Mouse (Mus musculus) bone marrow macrophage, adult 2 months (primary cell): ENCODE results near the gene Ston2. TPM values are rescaled to one million over a fixed set of nuclear protein-coding genes. Genes with fewer than 3 reads are reported as not detected.

Experiments used
- H3K27ac ChIP-seq: 2 replicates; pipeline ENCODE4 v1.5.1; 2012; ENCODE audit warnings: low read depth, low read length; ENCODE audit not compliant: insufficient read depth
- H3K4me1 ChIP-seq: 2 replicates; pipeline ENCODE4 v1.6.1; 2012; ENCODE audit warnings: low read length; ENCODE audit not compliant: control insufficient read depth, insufficient read depth
- H3K4me3 ChIP-seq: 2 replicates; pipeline ENCODE4 v1.5.1; 2012; ENCODE audit warnings: mild to moderate bottlenecking, low read length, moderate library complexity; ENCODE audit not compliant: insufficient read depth
- CTCF ChIP-seq: IDR thresholded peaks from 2 replicates; pipeline ENCODE4 v1.5.1; 2012; ENCODE audit warnings: low read depth, mild to moderate bottlenecking, low read length, moderate library complexity
- POLR2A ChIP-seq: IDR thresholded peaks from 2 replicates; pipeline ENCODE4 v1.6.1; 2012; ENCODE audit warnings: mild to moderate bottlenecking, low read depth, low read length, borderline replicate concordance
- polyA plus RNA-seq: library from polyadenylated mRNA; stranded (reverse); fragments of >200 nt; gene quantifications from 2 replicates; pipeline ENCODE4 v1.2.4, GENCODE M21; 2012; ENCODE audit not compliant: missing spikeins, insufficient read depth, insufficient read length

The Ston2 gene
- polyA plus RNA-seq, 1 experiment = 4.5 TPM

GRCm38 (mm10) chr12:91626482-91626881 lies 161.7 kb downstream of the Ston2 start:
- H3K27ac ChIP-seq = no peak overlapping the region
- H3K4me1 ChIP-seq = no peaks in the 10 kb centered on the region
- no peak for TF ChIP-seq CTCF
- TF ChIP-seq POLR2A = no peak
- no peak overlapping the region for H3K4me3 ChIP-seq

DNA sequence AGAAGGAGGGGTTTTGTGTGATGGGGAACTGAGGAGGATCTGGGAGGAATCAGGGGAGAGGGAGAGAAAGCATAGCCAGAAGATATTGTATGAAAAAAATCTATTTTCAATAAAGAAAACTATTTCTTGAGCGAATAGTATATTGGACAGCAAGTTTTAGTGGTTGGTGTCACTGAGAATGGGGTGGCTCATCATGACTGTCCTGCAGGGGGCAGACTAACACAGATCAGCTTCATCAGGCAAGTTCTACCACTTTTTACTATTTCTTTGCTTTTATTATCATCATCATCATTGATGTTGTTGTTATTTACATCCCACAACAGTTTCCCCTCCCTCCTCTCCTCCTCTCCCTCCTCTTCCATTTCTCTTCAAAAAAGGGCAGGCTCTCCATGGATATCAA lies 163.2 kb downstream of the Ston2 start:
- Histone ChIP-seq H3K27ac (no peak overlapping the region), H3K4me3 (no peak overlapping the region), H3K4me1 (peaks cover 3% of the 10 kb centered on the region)
- TF ChIP-seq CTCF (no peak), POLR2A (no peak)

GRCm38 (mm10) chr12:91609425-91609824 lies 178.8 kb downstream of the Ston2 start:
- no peak overlapping the region for H3K4me3 ChIP-seq
- peaks cover 8% of the 10 kb centered on the region; the same call in 1 of the 2 replicates for H3K4me1 ChIP-seq
- no peak for TF ChIP-seq CTCF
- no peak for TF ChIP-seq POLR2A
- no peak overlapping the region for H3K27ac ChIP-seq

DNA sequence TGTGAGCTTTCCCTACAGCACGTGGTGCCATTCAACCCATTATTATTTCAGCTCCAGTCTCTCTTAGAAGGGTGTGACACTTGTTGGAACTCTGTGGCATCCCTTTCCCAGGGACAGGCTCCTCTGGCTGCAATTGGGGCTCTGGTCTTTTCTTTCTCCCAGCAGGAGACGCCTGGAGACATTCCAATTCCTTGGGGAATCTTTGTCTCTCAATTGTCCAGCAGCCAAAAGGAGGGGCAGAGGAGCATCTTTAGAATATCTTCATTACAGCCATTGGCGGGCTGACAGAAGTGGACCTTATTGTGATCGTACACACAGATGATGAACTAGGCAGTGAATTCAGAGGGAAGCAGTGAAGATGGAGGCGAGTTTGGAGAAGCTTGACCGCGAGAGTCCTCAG lies 180.5 kb downstream of the Ston2 start:
- Histone ChIP-seq H3K4me3 (no peak overlapping the region), H3K27ac (no peak overlapping the region), H3K4me1 (peaks cover 8% of the 10 kb centered on the region; the same call in 1 of the 2 replicates)
- TF ChIP-seq POLR2A = no peak
- TF ChIP-seq CTCF = no peak

GRCm38 (mm10) chr12:91606651-91607050 lies 181.5 kb downstream of the Ston2 start:
- H3K4me3 ChIP-seq = no peak overlapping the region
- H3K27ac ChIP-seq = no peak overlapping the region
- TF ChIP-seq CTCF (no peak), POLR2A (no peak)
- peaks cover 8% of the 10 kb centered on the region; the same call in 1 of the 2 replicates for H3K4me1 ChIP-seq

DNA sequence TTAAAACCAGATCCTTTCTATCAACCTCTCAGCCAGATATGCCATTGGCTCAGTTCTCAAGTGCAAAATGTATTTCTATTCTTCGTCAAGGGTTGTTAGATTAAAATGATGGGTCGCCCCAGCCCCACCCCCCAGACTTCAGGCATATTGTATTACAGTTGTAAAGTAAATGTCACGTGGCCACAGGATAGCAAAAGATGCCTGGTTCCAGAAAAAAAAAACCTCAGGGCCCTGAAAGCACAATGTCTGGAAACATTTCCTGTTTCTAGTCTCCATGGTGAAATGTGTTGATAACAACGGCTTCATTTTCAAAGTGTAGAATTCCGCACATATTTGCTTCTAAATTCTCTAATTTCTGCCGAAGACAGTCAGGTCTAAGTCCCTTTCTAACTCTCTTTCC lies 183.6 kb downstream of the Ston2 start:
- no peak overlapping the region for H3K4me3 ChIP-seq
- H3K4me1 ChIP-seq = peaks cover 8% of the 10 kb centered on the region; the same call in 1 of the 2 replicates
- no peak overlapping the region for H3K27ac ChIP-seq
- TF ChIP-seq POLR2A = no peak
- no peak for TF ChIP-seq CTCF

GRCm38 (mm10) chr12:91592128-91592527 lies 196.1 kb downstream of the Ston2 start:
- H3K27ac ChIP-seq = peak overlapping the region; percentile 100
- TF ChIP-seq CTCF (no peak), POLR2A (no peak)
- H3K4me1 ChIP-seq = peaks cover 18% of the 10 kb centered on the region
- H3K4me3 ChIP-seq = no peak overlapping the region

DNA sequence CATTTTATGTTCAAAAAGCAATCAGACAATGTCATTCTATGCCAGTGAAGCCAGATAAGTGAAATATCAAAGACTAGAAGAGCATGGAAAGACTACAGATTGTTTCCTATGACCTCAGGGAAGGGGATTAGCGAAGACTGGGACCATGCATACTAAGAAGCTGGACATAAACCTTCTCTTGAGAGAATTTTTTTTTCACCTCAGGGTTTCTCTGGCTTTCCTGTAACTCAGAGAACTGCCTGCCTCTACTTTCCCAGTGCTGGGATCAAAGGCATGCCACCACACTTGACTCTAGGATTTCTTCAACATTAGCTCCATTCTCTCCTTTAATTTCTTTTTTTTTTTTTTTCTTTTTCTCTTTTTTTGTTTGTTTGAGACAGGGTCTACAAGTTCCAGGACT lies 197.0 kb downstream of the Ston2 start:
- peaks cover 20% of the 10 kb centered on the region for H3K4me1 ChIP-seq
- peak overlapping the region; percentile 100 for H3K27ac ChIP-seq
- H3K4me3 ChIP-seq = peak overlapping the region; percentile 98
- TF ChIP-seq POLR2A = no peak
- TF ChIP-seq CTCF = no peak

- H3K4me3 ChIP-seq = peak overlapping the region; percentile 98
Observed at GRCm38 (mm10) chr12:91590716-91591115, 197.5 kb downstream of the Ston2 start.

DNA sequence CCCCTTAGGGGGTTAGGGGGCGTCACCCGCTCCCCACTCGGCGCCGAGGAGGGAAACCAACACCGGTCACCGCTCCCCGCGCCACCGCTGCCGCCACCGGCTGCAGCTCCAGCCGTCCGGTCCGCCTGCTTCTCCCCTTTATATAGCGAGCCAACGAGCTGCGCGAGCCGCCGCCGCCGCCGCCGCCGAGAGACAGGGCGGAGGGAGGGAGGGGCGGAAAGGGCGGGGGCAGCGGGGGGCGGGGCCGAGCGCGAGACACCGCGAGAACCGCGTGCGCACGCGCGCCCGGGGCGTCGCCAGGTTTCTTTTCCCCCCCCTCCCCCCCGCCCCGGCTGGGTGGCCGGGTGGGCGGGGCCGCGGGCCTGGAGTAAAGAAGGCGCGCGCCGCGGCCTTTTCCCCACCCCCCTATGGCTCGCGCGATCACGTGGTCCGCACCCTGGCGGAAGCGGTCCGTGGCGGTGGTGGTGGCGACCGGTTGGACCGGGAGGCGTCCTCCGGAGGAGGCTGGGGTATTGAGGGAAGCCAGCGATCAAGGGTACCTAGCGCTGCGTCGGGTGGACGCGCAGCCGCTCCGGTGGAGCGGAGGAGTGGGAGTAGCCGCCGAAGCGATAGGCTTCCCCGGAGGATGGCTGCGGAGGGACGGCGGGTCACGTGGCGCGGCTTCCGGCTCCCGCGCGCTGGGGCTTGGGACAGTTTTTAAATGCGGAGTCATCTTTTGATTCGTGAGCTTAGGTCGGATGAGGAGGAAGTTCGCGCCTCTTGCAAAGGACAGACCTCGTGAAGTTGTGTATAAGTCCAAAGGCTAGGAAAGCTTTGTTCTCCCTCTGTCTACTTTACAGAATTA lies 198.1 kb downstream of the Ston2 start, which contains the start of gene Gtf2a1:
Gene Gtf2a1, minus strand, starts transcription at position 641 of the 844 bp plus-strand sequence.
- peak within 1 kb of the TSS; percentile 98 for H3K4me3 ChIP-seq
- no peak for TF ChIP-seq CTCF
- TF ChIP-seq POLR2A = peak; percentile 100
- peak within 1 kb of the TSS; percentile 100 for H3K27ac ChIP-seq
- H3K4me1 ChIP-seq = peaks cover 27% of the 10 kb centered on the region

More at GRCm38 (mm10) chr12:91590716-91591115, 197.5 kb downstream of the Ston2 start:
- peak overlapping the region; percentile 100 for H3K27ac ChIP-seq
- TF ChIP-seq CTCF (no peak), POLR2A (no peak)
- H3K4me1 ChIP-seq = peaks cover 23% of the 10 kb centered on the region

DNA sequence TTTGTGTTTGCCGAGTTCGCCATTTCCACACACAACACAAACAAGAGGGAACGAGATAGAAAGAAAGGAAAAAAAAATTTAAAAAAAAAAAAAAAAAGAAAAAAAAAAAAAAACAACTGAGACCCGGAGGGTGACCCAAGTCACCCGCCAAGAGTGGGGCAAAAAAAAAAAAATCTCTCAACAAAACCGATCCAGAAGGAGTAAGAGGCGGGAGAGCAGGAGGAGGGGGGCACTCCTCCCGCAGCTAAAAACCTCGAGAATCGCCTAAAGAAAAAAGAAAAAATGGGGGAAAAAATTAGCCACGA lies 198.7 kb downstream of the Ston2 start:
- peaks cover 30% of the 10 kb centered on the region for H3K4me1 ChIP-seq
- TF ChIP-seq POLR2A = no peak
- no peak for TF ChIP-seq CTCF
- peak overlapping the region; percentile 96 for H3K27ac ChIP-seq
- peak overlapping the region; percentile 73 for H3K4me3 ChIP-seq
